Mouse (Mus musculus) brain, embryonic 18.5 days (tissue): ENCODE data around the gene Scmh1.
"Not testable (repeated sequence)": the region's sequence is repeated elsewhere in the genome, so short reads cannot be mapped to it uniquely, and the experiment has no call there.

Experiments used
- DNase-seq: peaks from one replicate; pipeline ENCODE4 v3.0.0-alpha.2; 2012; ENCODE audit warnings: low read depth, low spot score

Scmh1 gene

DNA sequence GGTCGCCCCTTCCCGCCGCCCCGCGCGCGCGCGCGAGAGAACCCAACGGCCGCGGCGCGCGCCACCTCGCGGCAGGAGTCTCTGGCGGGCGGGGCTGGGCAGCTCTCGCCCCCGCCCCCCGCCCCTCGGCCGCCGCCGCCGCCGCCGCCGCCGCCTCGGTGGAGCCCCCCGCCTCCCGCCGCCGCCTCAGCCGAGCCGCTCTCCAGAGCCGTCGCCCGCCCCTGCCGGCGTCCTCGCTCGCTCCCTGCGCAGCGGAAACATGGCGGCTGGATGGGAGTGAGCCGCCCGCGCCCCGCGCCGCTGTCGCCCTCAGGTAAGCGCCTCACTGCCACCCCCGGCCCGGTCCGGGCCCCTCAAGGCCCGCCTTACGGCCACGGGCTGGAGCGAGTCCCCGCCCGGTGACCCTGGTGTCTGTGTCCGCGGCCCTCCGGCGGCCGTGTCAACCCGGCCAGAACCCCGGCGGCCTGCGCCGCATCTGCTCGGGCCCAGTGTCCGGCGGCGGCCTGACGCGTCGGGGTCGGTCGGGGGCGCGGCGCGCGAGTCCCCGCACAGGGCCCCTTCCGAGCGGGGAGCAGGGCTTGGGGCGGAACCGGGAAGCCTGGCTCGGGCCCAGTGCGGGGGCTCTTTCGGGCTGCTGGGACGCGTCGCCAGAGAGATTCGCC, at the start of gene Scmh1:
TSS of gene Scmh1 (plus strand) at position 138 of the 662 bp plus-strand sequence.
- DNase-seq = peak; percentile 45

DNA sequence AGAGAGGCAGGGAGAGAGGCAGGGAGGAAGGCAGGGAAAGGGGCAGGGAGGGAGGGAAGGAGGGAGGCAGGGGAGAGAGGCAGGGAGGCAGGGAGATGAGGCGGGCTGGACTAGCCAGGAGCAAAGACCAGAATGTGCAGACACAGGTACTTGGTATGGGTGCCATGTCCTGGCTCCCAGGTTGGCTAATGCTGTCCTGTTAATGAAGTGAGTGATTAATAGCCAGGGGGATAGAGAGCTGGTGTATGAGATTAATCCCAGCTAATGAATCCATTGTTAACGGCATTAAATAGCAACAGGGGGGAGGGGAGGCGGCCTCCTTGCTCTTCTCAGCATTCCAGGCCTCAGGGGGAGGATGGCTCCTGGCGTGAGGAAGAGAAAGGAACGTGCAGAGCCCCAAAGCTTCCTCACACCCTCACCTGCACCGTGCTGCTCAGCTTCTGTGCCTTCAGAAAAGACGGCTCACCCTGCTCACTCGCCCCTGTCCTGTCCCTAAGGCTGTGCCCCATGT, 45.0 kb upstream of the Scmh1 start:
- no peak for DNase-seq

DNA sequence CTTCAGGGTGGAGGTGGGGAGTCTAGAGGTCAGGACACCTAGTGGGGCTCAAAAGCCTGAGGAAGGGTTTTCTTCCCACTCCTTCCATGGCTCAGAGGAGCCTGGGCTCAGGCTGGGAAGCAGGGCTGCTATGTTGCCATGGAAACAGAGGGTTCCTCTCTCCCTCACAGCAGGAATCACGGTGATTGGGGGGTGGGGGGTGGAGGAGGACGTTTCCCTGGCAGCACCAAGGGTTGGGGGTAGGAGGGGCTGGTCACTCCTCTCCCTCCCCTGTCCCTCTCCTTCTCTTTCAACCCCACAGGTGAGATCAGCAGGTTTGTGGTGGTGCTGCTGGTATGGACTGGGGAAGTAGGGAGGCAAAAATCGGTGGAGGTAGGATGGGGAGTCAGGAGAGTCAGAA, 40.4 kb upstream of the Scmh1 start:
- DNase-seq = peak; percentile 69

DNA sequence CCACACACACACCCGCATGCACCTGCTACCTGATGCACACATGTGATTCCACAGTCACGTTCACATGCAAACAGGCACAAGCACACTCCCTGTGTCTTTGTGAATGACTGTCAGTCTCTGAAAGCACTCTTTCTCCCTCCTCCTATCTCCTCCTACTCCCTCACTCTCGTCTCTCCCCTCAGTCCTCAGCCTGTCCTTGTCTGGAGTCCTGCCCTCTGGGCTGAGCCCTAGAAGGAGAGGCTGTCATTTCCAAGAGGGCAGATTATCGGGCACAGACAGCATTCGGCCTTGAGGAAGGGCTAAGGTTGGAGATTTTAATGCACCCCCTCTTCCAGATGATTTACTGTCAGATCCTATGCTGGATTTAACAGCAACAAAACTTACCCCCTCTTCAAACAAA, 39.6 kb upstream of the Scmh1 start:
- DNase-seq = no peak

DNA sequence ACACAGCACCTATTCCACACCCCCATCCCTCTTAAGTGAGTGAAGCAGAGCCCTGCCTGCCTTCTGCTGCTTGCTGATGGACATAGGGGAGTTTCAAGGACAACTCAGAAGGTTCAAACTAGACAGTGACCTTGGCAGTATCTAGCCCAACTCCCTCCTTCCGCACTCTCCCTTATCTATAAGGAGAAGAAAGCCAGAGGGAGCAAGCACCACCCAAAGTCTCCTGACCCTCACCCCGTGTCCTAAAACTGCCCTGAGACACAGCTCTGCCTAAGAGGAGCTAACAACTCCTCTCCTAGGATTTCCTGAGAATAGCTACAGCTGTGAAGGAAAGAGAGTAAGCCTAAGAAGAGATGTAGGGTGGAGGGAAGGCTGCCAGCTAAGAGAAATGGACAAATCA, 37.0 kb upstream of the Scmh1 start:
- DNase-seq = no peak

DNA sequence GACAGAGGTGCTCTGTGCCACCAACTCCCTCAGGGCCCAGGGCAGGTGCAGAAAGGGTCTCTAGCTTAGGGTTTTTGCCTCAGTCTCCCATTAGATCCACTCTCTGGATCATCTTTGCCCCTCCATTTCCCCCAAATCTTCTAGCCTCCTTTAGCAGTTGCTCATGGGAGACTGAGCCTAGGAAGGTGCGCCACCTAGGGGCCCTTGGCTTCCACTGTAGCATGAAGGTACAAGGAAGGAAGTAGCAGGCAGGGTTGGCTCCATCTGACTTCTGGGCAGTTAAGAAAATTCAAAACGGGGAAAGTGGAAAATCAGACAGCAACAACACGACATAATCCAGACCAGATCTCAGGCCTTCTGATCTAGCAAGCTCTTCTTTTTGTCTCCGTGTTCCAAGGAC, 36.4 kb upstream of the Scmh1 start:
- DNase-seq = no peak

DNA sequence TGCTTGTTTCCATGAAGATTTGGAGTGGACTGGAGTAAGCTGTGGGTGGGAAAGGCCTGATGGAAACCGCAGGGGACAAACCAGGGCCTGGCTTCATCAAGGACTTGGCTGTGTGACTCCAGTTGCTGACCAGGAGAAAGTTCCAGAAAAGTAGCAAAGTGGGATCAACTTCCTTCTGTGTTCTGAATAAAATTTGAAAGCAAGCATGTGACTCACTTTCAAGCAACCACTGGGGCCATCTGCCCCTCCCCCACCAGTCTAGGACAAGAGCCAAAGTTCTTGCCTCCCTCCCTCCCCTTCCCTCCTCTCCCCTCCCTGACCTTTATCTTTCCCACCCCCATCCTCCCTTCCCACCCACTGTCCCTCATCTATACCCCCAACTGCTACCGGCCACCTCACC, 35.9 kb upstream of the Scmh1 start:
- DNase-seq = no peak

DNA sequence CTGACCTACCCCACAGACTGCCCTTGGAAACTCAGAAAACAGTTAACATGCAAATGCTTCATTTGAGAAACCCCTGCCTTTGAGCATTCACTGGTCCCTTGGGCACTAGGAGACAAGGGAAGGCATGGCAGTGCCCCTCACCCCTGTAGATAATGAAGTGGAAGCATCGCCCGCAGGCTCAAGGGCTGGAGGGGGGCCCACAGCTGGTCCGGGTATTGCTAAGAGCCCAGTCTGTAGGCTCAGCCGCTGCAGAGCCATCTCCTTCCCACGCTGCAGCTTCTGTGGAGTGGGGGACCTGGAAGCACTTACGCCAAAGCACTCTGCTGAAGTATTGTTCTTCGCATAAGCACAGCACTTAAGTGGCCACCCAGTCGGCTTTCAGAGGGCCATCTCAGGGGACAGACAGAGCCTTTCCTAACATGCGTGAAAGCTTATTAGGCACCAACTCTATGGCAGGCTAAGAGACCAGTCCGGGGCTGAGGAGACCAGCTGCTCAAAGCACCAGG, 35.2 kb upstream of the Scmh1 start:
- DNase-seq = no peak

DNA sequence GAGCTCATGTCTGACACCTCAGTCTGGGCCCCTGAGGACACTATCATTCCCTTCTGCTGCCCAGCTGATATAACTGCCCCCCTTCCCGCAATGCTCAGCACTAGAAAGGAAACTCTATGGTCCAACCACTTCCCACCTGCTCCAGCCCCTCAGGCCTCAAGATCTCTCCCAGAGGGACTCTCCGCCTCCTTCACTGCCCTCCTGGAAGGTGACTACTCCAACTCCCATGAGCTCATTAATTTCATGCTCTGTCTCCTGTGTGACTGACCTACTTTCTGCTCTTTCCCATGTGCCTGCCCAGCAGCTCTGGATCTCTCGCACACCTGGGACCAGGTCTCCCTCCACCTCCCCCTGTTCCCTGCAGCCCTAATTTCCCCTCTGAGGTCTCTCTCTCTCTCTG, 32.2 kb upstream of the Scmh1 start:
- no peak for DNase-seq

DNA sequence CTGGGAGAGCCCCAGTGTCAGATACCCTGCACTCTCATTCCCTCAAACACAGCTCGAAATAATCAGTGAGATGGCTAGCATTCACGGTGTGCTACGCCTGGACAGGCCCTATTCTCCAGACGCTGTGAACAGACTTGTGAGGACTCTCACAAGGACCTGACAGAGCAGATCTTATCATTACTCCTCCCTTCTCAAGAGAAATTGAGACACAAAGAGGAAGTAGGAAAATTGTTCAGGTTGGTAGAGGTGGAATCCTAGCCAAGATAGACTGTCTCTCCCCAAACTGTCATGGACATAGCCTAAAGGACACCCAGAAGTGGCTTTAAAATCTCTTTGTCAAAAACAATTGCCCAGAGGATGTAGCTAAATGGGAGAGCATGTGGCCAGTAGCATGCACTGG, 31.3 kb upstream of the Scmh1 start:
- no peak for DNase-seq

DNA sequence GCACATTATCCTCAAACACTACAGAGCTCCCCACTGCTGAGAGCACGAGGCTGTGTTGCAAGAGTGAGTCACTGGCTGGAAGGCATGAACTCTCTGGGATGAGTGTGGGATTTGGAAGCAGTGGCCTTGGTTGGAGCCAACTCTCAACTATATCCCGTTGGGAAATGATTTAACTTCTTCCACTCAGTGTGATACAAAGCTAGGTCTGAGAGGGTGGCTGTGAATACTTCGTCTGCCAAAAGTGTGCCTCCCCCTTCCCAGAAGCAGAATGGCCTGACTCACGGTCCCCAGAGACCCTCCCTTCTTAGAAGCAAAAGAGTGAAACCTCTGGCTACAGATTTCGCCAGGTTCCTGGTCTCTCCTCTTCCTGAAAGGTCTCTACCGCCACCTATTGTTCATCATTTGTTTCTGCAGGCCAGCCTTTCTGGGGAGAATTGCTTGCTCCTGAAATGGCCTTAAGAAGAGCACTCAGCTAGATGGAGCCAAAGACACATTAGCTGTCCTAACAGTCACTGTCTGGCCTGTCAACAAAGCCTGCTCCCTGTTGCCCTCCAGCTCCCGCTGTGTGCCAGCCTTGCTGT, 24.2 kb upstream of the Scmh1 start:
- peak; percentile 83 for DNase-seq

DNA sequence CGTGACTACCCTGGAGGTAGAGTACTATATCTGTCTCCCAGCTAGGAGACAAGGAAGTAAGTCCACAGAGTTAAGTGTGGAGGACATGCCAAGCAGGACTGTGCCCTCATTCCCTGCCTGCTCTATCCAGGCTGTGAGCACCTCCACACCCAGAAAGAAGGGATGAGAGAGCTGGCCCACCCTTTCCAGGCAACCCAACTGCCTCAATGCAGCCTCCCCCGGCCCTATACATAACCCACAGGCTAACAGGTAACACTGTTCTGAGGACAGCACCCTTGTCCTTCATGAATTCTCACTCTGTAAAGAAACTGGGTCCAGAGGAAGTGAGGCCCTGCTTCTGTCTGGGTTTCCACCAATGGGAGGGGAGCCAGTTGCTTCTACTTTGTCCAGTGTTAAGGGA, 19.6 kb upstream of the Scmh1 start:
- DNase-seq = no peak

DNA sequence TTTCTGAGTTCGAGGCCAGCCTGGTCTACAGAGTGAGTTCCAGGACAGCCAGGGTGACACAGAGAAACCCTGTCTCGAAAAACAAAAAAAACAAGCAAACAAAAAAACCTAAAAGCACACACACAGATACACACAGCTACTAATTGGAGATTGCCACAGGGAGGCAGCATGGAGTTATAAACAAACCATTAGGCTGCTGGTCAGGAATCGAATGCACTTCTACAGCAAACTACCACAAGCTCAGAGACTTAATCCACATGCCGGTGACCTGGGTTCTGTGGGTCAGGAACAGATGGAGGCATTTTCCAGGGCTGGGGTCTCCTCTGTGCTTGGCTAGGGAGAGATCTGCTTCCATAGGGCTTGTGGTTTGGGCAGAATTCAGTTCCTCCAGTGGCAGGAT, 17.6 kb upstream of the Scmh1 start:
- DNase-seq = no peak

DNA sequence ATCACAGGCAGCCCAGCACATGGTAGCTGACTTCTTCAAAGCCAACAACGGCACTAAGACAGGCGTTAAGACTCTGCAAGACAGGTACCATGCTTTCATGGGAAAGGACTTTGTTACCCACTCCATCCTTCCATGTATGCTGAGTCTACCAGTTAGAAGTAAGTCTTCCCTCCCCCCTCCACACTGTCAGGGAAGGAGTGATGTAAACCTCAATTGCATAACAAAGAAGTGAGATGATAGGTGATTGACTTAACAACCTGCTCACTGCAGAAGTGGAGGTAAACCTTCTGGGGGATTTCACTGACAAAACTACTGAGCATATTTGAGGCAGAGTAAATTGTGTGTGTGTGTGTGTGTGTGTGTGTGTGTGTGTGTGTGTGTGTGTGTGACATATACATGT, 17.1 kb upstream of the Scmh1 start:
- no peak for DNase-seq

DNA sequence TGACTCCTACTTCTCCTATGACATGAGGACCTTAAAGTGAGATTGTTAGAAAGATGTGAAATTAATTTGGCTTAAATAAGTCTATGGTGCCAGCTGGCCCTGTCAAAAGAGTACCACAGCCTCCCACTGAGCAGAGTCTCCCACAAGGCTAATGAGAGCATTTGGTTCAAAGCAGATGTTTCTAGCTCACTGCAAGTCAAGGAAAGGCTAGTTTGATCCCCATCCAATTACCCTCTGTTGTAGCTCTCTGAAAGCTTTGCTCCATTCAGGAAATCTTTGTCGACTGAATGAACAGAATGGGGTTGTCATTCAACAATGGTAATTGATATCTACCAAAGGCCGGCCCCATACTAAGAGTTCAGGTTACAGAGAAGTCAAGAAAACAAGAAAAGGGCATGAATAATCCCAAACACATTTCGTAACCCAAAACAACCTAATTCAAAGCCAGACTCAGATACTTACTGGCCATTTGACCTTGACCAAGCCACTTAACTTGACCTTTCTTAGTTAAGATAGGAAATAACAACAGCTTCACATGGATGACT, 16.0 kb upstream of the Scmh1 start:
- no peak for DNase-seq

DNA sequence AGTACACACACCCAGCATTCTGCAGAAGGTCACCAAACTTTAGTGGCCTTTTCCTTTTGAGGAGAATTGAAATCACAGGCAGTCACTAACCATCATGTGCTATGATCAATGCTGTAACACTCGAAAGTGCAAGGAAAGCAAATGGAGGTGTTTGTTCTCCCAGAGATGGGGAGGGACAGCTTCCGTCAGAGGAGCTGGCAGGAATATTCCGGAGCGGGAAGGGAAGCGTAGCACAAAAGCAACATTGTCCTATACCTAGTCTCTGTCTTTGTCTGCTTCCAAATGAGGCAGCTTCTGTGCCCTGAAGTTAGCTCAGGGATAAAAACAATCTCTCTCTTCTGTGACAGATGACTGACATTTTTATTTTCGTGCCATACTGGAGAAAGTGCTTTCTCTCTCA, 15.5 kb upstream of the Scmh1 start:
- no peak for DNase-seq

DNA sequence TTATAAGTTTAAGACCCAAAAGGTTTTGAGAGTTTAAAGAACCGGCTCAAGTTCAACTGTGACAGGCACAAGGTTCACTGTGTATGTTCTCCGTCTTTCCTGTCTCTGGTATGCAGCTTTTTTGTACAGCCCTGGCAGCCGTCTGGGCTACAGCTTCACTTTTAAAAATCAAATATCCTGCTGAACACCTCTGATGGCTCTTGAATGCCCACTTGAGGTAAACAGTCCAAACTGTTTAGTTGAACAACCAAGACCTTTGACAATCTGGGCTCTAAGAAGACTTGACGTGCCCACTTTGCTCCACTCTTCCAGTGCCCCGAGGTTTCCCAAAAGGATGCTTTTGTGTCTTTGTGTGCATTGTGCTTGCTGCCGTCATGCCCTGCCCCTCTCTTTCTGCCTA, 13.5 kb upstream of the Scmh1 start:
- no peak for DNase-seq

DNA sequence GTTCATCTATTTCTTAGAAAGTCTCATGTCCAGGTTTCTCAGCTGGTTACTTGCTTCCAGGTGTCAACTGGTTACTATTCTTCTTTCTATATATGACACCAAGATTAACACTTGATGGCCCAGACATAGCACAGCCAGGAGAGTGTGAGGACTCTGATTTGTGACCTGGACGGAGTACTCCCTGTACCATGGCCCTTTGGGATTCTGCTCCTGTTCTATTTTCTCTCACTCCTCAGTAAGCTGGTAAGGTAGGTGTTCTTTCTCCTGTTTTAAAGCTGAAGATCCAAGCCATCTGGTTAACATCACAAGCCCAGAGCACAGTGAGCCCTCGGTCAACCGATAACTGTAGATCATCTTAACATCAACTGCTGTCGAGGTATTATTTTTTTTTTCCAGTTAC, 12.7 kb upstream of the Scmh1 start:
- DNase-seq = no peak

DNA sequence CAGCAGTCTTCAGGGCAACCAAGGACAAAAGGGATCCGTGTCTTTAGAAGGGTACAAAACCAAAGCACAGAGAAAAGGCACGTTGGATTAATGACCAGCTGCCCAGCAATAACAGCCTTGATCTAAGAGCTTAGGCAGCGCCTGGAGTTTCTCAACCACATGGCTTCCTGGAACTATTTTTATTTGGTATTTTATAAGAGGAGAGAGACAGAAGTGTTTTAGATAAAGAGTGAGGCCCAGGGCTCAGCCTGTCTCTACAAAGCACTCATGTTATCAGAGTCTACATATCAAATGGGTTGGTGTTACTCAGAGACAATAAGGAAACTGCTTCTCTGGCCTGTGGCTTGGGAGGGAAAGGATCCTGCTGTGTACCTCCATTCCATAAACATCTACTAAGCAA, 12.3 kb upstream of the Scmh1 start:
- DNase-seq = no peak

DNA sequence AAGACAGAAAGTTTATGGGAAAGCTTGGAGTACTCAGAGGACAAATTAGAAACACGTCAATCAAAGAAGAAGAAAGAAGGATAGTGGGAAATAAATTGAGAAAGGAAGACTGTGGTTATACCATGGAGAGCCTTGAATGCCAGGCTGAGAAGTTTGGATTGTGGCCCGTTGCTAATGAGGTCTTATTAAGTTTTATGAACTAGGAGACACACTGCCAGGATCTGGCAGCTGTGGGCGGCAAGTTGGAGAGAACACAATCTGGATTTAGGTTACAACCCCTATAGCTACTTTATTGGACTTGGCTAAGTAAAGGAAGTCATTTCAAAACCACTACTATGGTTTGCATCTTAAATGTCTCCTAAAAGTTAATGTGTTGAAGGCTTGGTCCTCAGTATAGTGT, 4.8 kb upstream of the Scmh1 start:
- DNase-seq = no peak

DNA sequence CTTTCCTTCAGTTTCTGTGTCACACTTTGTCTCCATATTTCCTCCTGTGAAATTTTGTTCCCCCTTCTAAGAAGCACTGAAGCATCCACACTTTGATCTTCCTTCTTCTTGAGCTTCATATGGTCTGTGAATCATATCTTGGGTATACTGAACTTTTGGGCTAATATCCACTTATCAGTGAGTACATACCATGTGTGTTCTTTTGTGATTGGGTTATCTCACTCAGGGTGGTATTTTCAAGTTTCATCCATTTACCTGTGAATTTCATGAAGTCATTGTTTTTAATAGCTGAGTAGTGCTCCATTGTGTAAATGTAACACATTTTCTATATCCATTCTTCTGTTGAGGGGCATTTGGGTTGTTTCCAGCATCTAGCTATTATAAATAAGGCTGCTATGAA, 3.0 kb upstream of the Scmh1 start:
- DNase-seq = not testable (repeated sequence)

DNA sequence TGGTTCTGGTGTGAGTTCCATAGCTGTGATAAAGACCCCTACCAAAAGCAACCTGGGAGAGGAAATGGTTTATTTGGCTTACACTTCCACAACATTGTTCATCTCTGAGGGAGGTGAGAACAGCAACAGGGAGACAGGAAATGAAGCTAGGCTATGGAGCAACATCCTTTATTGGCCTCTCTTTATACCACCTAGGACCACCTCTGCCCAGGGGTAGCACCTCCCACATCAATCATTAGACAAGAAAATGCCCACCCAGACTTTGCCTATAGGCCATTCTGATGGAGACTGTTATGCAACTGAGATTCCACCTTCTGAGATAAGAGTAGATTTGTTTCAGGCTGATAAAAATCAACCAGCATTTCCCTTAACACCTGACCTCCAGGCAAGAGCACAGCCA, 834 bp upstream of the Scmh1 start:
- no peak for DNase-seq

DNA sequence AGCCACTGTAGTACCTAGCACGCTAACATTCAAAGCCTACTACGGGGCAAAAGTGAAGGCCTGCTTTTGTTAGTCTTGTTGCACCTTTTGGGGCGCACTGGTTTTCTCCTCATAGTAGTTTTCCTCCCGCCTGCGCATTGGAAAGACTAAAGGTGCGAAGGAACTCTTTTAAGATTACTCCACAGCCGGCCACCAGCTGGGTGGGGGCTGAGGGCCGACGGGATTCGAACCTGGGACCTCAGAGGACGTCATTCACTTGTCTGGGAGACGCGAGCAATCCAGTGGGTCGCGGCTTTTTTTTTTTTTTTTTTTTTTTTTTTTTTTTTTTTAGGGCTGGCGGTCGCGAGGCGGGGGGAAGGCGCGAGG, 320 bp upstream of the Scmh1 start:
- DNase-seq = no peak
